Mouse (Mus musculus) layer of hippocampus, postnatal 25 days (tissue): ENCODE data around the gene Ntrk1. TPM values are rescaled to one million over a fixed set of nuclear protein-coding genes. Genes with fewer than 3 reads are reported as not detected.
A peak's percentile ranks its signal among the peaks of the same experiment; 100 is the strongest.

Source experiments
- DNase-seq, 2 experiments: peaks; one replicate each; pipeline ENCODE4 v3.0.0; 2022; ENCODE audit warnings: mixed read lengths in 2 of 2, low spot score in 1 of 2; ENCODE audit errors: extremely low spot score in 1 of 2
- total RNA-seq, 2 experiments: library from RNA; stranded (reverse); gene quantifications; 2 replicates each; pipeline ENCODE4 v1.2.3; 2021

Ntrk1 gene
- total RNA-seq, 2 experiments from 2014 or later, result 0.39 TPM; not detected in 1

- DNase-seq, result no peak
Measured at GRCm38 (mm10) chr3:87756488-87756887, 38.5 kb downstream of the Ntrk1 start.

GRCm38 (mm10) chr3:87755964-87756363, 39.0 kb downstream of the Ntrk1 start:
- peak; percentile 92 to 95 for DNase-seq

GRCm38 (mm10) chr3:87753829-87754228, 41.1 kb downstream of the Ntrk1 start:
- DNase-seq, result no peak

- no peak for DNase-seq
Measured at GRCm38 (mm10) chr3:87752567-87752966, 42.4 kb downstream of the Ntrk1 start.

- no peak for DNase-seq
Measured at GRCm38 (mm10) chr3:87749977-87750376, 45.0 kb downstream of the Ntrk1 start.

GRCm38 (mm10) chr3:87749036-87749435, 45.9 kb downstream of the Ntrk1 start:
- peak in 1 of 2 experiments; percentile 64 for DNase-seq

GRCm38 (mm10) chr3:87748431-87748830, 46.5 kb downstream of the Ntrk1 start, which contains the start of gene Lrrc71:
Gene Lrrc71, minus strand, starts transcription at chr3:87748625.
- no peak for DNase-seq

GRCm38 (mm10) chr3:87745036-87745659, 49.8 kb downstream of the Ntrk1 start:
- no peak for DNase-seq

- no peak for DNase-seq
Measured at GRCm38 (mm10) chr3:87743927-87744326, 51.0 kb downstream of the Ntrk1 start.

GRCm38 (mm10) chr3:87742735-87743134, 52.2 kb downstream of the Ntrk1 start:
- no peak for DNase-seq

GRCm38 (mm10) chr3:87742013-87742412, 52.9 kb downstream of the Ntrk1 start:
- DNase-seq, result no peak

- no peak for DNase-seq
Measured at GRCm38 (mm10) chr3:87738906-87739305, 56.1 kb downstream of the Ntrk1 start.

- DNase-seq, result no peak
Measured at GRCm38 (mm10) chr3:87735335-87735734, 59.6 kb downstream of the Ntrk1 start.

GRCm38 (mm10) chr3:87733984-87734761, 60.8 kb downstream of the Ntrk1 start:
- DNase-seq, result no peak

GRCm38 (mm10) chr3:87733098-87733497, 61.9 kb downstream of the Ntrk1 start:
- DNase-seq, result no peak

- DNase-seq, result no peak
Measured at GRCm38 (mm10) chr3:87728696-87729095, 66.3 kb downstream of the Ntrk1 start.

Other genes with a start within 250 kb of the Ntrk1 start
- 10 to 100 TPM; 58.5 to 66.4 TPM for gene Arhgef11, start 177.6 kb downstream of the Ntrk1 start, total RNA-seq
- 1 to 10 TPM in 1 of 2 experiments, under 1 TPM in 1; 0.44 to 1.2 TPM for gene Lrrc71, start 46.5 kb downstream of the Ntrk1 start, total RNA-seq
- under 1 TPM; 0.09 to 0.10 TPM for gene Insrr, start 1.8 kb upstream of the Ntrk1 start, total RNA-seq
- gene Pear1, start 29.1 kb upstream of the Ntrk1 start, total RNA-seq, result 10 to 100 TPM; 11.1 TPM
- not detected for gene Sh2d2a, start 51.6 kb upstream of the Ntrk1 start, total RNA-seq
- 10 to 100 TPM; 60.5 to 63.5 TPM for gene Prcc, start 90.4 kb upstream of the Ntrk1 start, total RNA-seq
- gene Hdgf, start 111.2 kb upstream of the Ntrk1 start, total RNA-seq, result 100 to 1,000 TPM; 134 to 145 TPM
- gene Mrpl24, start 124.3 kb upstream of the Ntrk1 start, total RNA-seq, result 10 to 100 TPM; 52.8 to 54.1 TPM
- gene Isg20l2, start 135.2 kb upstream of the Ntrk1 start, total RNA-seq, result 10 to 100 TPM; 14.7 to 17.1 TPM
- gene Rrnad1, start 135.6 kb upstream of the Ntrk1 start, total RNA-seq, result 10 to 100 TPM; 17.9 to 22.5 TPM
- 1 to 10 TPM; 2.2 to 2.3 TPM for gene Crabp2, start 153.5 kb upstream of the Ntrk1 start, total RNA-seq
- gene Nes, start 175.9 kb upstream of the Ntrk1 start, total RNA-seq, result 1 to 10 TPM; 4.6 to 5.5 TPM
- 100 to 1,000 TPM; 329 to 388 TPM for gene Bcan, start 205.1 kb upstream of the Ntrk1 start, total RNA-seq
- 10 to 100 TPM in 1 of 2 experiments, 1 to 10 TPM in 1; 7.3 to 12.0 TPM for gene Hapln2, start 232.4 kb upstream of the Ntrk1 start, total RNA-seq
- 10 to 100 TPM; 14.9 to 15.7 TPM for gene Gpatch4, start 247.9 kb upstream of the Ntrk1 start, total RNA-seq